ENCODE assay signal across 10 mouse cellular contexts in the genomic region with DNA sequence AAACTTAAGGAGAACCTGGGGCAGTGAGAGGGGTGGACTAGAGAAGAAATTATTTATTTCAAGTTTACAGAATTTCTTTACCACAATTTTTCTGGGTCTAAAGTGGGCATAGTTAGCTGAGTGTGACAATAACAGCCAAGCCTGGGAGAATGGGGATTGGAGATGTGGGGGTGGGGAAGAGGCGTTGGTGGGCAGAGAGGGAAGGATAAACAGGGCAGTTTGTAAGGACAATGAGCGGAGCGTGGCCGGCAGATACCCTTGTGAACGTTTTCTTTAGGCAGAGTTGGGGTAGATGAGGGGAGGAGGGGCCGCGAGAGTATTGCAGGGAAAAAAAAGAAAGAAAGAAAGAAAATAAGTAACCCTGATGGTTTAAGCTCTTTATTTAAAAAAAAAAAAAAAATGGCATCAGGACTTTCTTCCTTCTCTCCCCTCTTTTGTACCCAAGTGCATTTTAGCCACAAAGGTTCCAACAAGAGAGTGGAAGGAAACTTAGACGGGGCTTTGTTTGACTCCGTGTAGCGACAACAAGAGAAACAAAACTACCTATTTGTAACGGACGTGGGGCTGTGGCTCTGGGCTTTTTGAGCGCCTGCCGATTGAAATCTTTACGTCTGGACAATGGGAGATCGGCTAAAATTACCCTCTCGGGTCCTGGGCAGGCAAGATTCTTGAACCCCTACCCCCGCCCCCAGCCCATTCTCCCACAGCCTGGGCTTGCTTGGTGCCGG. TPM values are rescaled to one million over a fixed set of nuclear protein-coding genes. Genes with fewer than 3 reads are reported as not detected.
A peak's percentile ranks its signal among the peaks of the same experiment; 100 is the strongest.
DNase-seq lines count a peak whose midpoint lies in the region; ATAC-seq lines count a peak whose summit lies in the region.
"Had no signal": no experiment of that assay in that cellular context is flagged by ENCODE, and none has a peak within 500 bp of the region (broad histone marks: within the 10 kb centered on the region; RNA-seq: fewer than 3 reads in every experiment).

No protein-coding gene starts in this region.

- no peaks in the 10 kb centered on the region for H3K9me3 ChIP-seq in lung, embryonic 16.5 days (ENCODE audit: control insufficient read depth, low read length)
- no peaks in the 10 kb centered on the region for H3K9me3 ChIP-seq in forebrain, embryonic 11.5 days (ENCODE audit: control insufficient read depth, low read length)
- H3K9me3 ChIP-seq in limb, embryonic 12.5 days: no peaks in the 10 kb centered on the region
- H3K9me3 ChIP-seq in stomach, embryonic 15.5 days: no peaks in the 10 kb centered on the region

- ATAC-seq in lung, embryonic 16.5 days (ENCODE audit: low read depth): no peak
- peak; percentile 25 for ATAC-seq in forebrain, embryonic 11.5 days (replicated peaks; ENCODE audit: low FRiP score)
- ATAC-seq in limb, embryonic 12.5 days (ENCODE audit: insufficient number of reproducible peaks, insufficient read depth, low FRiP score, low TSS enrichment, low read depth): no peak
- no peak for ATAC-seq in stomach, embryonic 15.5 days (ENCODE audit: insufficient read depth, low FRiP score, low read depth)
- no peak for ATAC-seq in monocyte, adult 5-6 weeks (replicated peaks; ENCODE audit: insufficient number of reproducible peaks, low FRiP score, low TSS enrichment, poor library complexity, severe bottlenecking)
- no peak for ATAC-seq in erythroblast, adult 5-6 weeks (replicated peaks; ENCODE audit: low FRiP score, poor library complexity, severe bottlenecking)

- H3K27me3 ChIP-seq in lung, embryonic 16.5 days (ENCODE audit: control insufficient read depth, insufficient read depth, low read depth, low read length): peaks cover 84% of the 10 kb centered on the region
- H3K27me3 ChIP-seq in forebrain, embryonic 11.5 days (ENCODE audit: control insufficient read depth, insufficient read depth, low read length): no peaks in the 10 kb centered on the region
- peaks cover 86% of the 10 kb centered on the region for H3K27me3 ChIP-seq in limb, embryonic 12.5 days
- H3K27me3 ChIP-seq in stomach, embryonic 15.5 days (replicated peaks): peaks cover 72% of the 10 kb centered on the region

- H3K4me3 ChIP-seq in lung, embryonic 16.5 days (ENCODE audit: low read length): 0 out of 2 replicates have a peak overlapping the region, but pooled peaks have one; percentile 48
- peak overlapping the region; percentile 71 for H3K4me3 ChIP-seq in forebrain, embryonic 11.5 days (ENCODE audit: low read depth, low read length)
- 0 out of 2 replicates have a peak overlapping the region, but pooled peaks have one; percentile 42 for H3K4me3 ChIP-seq in limb, embryonic 12.5 days (replicated peaks)
- H3K4me3 ChIP-seq in stomach, embryonic 15.5 days (replicated peaks): peak overlapping the region; percentile 50

- H3K27ac ChIP-seq in lung, embryonic 16.5 days (ENCODE audit: low read length): no peak overlapping the region
- peak overlapping the region; percentile 100 for H3K27ac ChIP-seq in forebrain, embryonic 11.5 days (ENCODE audit: low read depth, low read length)
- no peak overlapping the region for H3K27ac ChIP-seq in limb, embryonic 12.5 days
- H3K27ac ChIP-seq in stomach, embryonic 15.5 days: peak overlapping the region; percentile 82; the same call in 1 of the 2 replicates
- H3K27ac ChIP-seq: kidney, postnatal 0 days had no signal

- DNase-seq in lung, postnatal 36 days: no peak
- peak; percentile 80 for DNase-seq in forebrain, embryonic 11.5 days (ENCODE audit: low spot score)
- no peak for DNase-seq in cerebellum, adult 8-10 months

- peak overlapping the region; percentile 62; the same call in 1 of the 2 replicates for H3K4me2 ChIP-seq in lung, embryonic 16.5 days (ENCODE audit: low read depth, low read length)
- peak overlapping the region; percentile 78 for H3K4me2 ChIP-seq in forebrain, embryonic 11.5 days (ENCODE audit: low read depth, low read length, severe bottlenecking)
- peak overlapping the region; percentile 72 for H3K4me2 ChIP-seq in limb, embryonic 12.5 days
- peak overlapping the region; percentile 63 for H3K4me2 ChIP-seq in stomach, embryonic 15.5 days

- 2% methylated on average over 19 of the region's 19 CpGs for WGBS in lung, embryonic 16.5 days
- under 1% methylated on average over 19 of the region's 19 CpGs for WGBS in forebrain, embryonic 11.5 days
- 1% methylated on average over 19 of the region's 19 CpGs for WGBS in limb, embryonic 12.5 days
- 3% methylated on average over 19 of the region's 19 CpGs for WGBS in stomach, embryonic 15.5 days

- H3K36me3 ChIP-seq in lung, embryonic 16.5 days (ENCODE audit: control insufficient read depth, insufficient read depth, low read length): no peaks in the 10 kb centered on the region
- no peaks in the 10 kb centered on the region for H3K36me3 ChIP-seq in forebrain, embryonic 11.5 days (ENCODE audit: control insufficient read depth, insufficient read depth, low read length)
- H3K36me3 ChIP-seq in limb, embryonic 12.5 days: no peaks in the 10 kb centered on the region
- H3K36me3 ChIP-seq in stomach, embryonic 15.5 days: no peaks in the 10 kb centered on the region

- H3K4me1 ChIP-seq in lung, embryonic 16.5 days (replicated peaks; ENCODE audit: control insufficient read depth, insufficient read depth, low read length): peaks cover 20% of the 10 kb centered on the region
- H3K4me1 ChIP-seq in forebrain, embryonic 11.5 days (replicated peaks; ENCODE audit: control insufficient read depth, insufficient read depth, low read length): peaks cover 15% of the 10 kb centered on the region
- H3K4me1 ChIP-seq in limb, embryonic 12.5 days (replicated peaks): peaks cover 25% of the 10 kb centered on the region
- H3K4me1 ChIP-seq in stomach, embryonic 15.5 days: peaks cover 24% of the 10 kb centered on the region; the same call in 1 of the 2 replicates

- H3K9ac ChIP-seq in lung, embryonic 16.5 days (ENCODE audit: low read length): no peak overlapping the region
- peak overlapping the region; percentile 81 for H3K9ac ChIP-seq in forebrain, embryonic 11.5 days (ENCODE audit: low read length)
- H3K9ac ChIP-seq in limb, embryonic 12.5 days (replicated peaks): no peak overlapping the region; the same call in 1 of the 2 replicates
- no peak overlapping the region for H3K9ac ChIP-seq in stomach, embryonic 15.5 days

RNA-seq across cellular contexts. Expression of gene Sox2, which starts 1.9 kb away (rescaled TPM):
- polyA plus RNA-seq in lung, embryonic 16.5 days (2015; fragmentation: Nextera tagmentation; extraction: Ambion mirVana): 1.6 and 1.9 TPM in 2 replicates
- 57.7 and 67.3 TPM in 2 replicates for polyA plus RNA-seq in forebrain, embryonic 11.5 days (2014; fragmentation: Nextera tagmentation; extraction: Ambion mirVana)
- 0.52 and 0.90 TPM in 2 replicates for polyA plus RNA-seq in limb, embryonic 12.5 days (2016; fragmentation: Nextera tagmentation; extraction: Ambion mirVana)
- 11.6 and 14.0 TPM in 2 replicates for polyA plus RNA-seq in stomach, embryonic 15.5 days (2015; fragmentation: Nextera tagmentation; extraction: Ambion mirVana)
- total RNA-seq in monocyte, adult 5-6 weeks (2017): not detected in 3 replicates
- total RNA-seq in erythroblast, adult 5-6 weeks (2015; ENCODE audit: low replicate concordance): not detected in 2 replicates
- total RNA-seq in erythroblast, adult 5-6 weeks (2017; ENCODE audit: low replicate concordance): not detected in 2 replicates
- polyA plus RNA-seq: kidney, postnatal 0 days; small intestine, adult 2 months had no signal

Comparison
In these comparisons a context has a peak if more than half of its experiments do, and no peak if none do; other contexts are left out.
1. H3K27ac ChIP-seq: peak in forebrain, embryonic 11.5 days (single experiment) and stomach, embryonic 15.5 days (single experiment); none in lung, embryonic 16.5 days (single experiment) and limb, embryonic 12.5 days (single experiment).
2. Peak in every context shown above with its lines, with median percentiles within 50 percentile points of each other: H3K4me2 ChIP-seq and H3K4me3 ChIP-seq.